Mouse (Mus musculus) heart, postnatal 0 days (tissue): ENCODE measurements around the gene Tpx2.

Experiments
- CTCF ChIP-seq: IDR thresholded peaks from 2 replicates; pipeline ENCODE4 v1.5.1; 2016; ENCODE audit warnings: antibody characterized with exemption, control low read depth, low read depth
- EP300 ChIP-seq: IDR thresholded peaks from 2 replicates; pipeline ENCODE4 v1.6.1; 2016; ENCODE audit warnings: antibody characterized with exemption, low read depth

DNA sequence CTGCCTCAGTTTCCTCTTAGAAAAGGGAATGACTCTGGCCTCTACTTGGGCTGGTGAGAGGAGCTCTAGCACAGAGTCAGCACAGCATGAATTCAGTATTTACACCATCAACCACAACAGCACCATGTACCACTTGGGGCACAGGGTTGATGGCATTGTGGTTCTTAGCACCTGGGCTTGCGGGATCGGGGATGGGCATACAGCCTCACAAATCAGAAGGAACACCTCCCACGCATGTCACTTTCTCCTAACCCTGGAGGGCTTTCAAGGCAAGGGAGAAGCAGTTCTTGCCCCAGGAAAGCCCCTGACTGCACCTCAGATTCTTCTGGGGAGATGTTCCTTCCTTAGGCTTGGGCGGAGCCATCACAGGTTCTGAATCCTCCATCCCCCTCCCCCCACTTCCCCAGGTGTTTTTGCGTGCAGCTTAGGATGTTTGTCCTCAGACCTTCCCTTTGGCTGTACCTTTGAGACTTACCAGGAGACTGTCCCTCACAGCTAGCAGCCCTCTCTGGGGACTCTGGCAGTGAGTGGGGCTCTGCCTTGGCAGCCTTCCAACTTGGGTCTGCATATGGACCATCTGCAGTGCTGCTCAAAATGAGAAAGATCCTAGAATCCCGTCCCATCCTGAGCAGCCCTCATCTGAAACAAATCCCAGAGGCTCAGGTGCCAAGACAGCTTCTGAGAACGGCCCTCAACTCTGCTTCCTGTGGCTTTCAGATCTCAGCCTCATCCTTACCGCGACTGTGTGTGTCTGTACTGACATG lies 58.7 kb downstream of the Tpx2 start:
- TF ChIP-seq CTCF, result no peak
- no peak for TF ChIP-seq EP300
